In the genomic region with DNA sequence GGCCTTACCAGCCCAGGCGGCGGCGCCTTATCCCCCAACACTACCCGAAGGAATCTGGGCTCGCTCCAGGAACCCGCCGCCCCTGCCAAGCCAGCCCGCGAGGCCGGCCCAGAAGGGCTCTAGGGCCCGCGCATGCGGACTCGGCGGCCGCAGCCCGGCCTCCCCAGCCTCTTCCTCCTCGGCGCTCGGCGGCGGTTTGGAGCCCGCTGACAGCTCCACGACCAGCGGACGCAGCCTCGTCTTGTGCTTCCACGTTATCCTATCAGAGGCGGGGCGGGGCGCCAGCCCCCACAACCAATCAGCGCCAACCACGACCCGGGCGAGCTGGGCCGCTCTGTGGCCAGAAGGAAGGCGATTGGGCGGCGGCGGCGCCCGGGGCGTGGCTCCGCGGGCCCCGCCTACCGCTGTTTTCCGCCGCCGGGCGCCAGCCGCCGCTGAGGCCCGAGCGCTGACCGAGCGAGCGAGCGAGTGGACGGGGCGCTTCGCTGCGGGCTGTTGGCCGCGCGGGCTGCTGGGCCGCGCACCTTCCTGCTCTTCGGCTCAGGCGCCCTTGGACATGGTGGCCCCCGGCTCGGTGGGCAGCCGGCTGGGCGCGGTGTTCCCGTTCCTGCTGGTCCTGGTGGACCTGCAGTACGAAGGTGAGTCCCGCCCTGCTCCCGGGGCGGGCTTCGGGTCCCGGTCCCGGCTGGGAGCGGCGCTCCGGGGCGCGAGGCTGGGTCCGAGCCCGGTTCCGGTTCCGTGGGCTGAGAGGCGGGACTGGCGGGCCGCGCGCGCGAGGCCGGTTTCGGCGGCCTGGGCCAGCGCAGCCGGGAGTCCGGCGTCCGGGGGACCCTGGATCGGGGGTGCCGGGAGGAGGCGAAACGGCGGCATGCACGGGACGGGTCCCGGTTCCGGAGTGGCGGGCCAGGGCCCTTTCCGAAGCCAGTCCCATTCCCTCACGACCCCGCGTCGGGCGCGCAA, we compare ENCODE assay signal across 8 mouse cellular contexts. TPM values are rescaled to one million over a fixed set of nuclear protein-coding genes. Genes with fewer than 3 reads are reported as not detected.
A peak's percentile ranks its signal among the peaks of the same experiment; 100 is the strongest.
DNase-seq lines count a peak whose midpoint lies in the region; ATAC-seq lines count a peak whose summit lies in the region.

A gene (plus strand): TSS at position 444 of the 960 bp plus-strand sequence.

- H3K9me3 ChIP-seq in hindbrain, embryonic 11.5 days (ENCODE audit: control insufficient read depth, low read length): no peaks in the 10 kb centered on the region

- peak within 1 kb of the TSS; percentile 100 for H3K4me3 ChIP-seq in hindbrain, embryonic 11.5 days (ENCODE audit: low read depth, low read length)

- H3K27me3 ChIP-seq in hindbrain, embryonic 11.5 days (ENCODE audit: control insufficient read depth, insufficient read depth, low read length): no peaks in the 10 kb centered on the region

- peak within 1 kb of the TSS; percentile 98 for H3K9ac ChIP-seq in hindbrain, embryonic 11.5 days (ENCODE audit: low read depth, low read length)

- ATAC-seq in hindbrain, embryonic 11.5 days (ENCODE audit: low FRiP score): peak; percentile 100

- peak within 1 kb of the TSS; percentile 79 for H3K27ac ChIP-seq in hindbrain, embryonic 11.5 days (ENCODE audit: low read depth, low read length)

- peak within 1 kb of the TSS; percentile 71 for H3K4me2 ChIP-seq in hindbrain, embryonic 11.5 days (replicated peaks; ENCODE audit: low read depth, low read length)

- under 1% methylated on average over 104 of the region's 124 CpGs for WGBS in hindbrain, embryonic 11.5 days

- no peaks in the 10 kb centered on the region for H3K4me1 ChIP-seq in hindbrain, embryonic 11.5 days (replicated peaks; ENCODE audit: control insufficient read depth, insufficient read depth, low read length)

- peak; percentile 100 for DNase-seq in Muller cell, postnatal 12 days (ENCODE audit: inconsistent ontology term)
- DNase-seq in cerebellum, adult 9-11 months: peak; percentile 100
- DNase-seq in frontal cortex, adult 2 months (ENCODE audit: extremely low spot score in 1 of 2, low spot score in 1 of 2): peak; percentile 99 to 100
- peak; percentile 98 for DNase-seq in hindbrain, embryonic 11.5 days (ENCODE audit: low spot score)
- peak; percentile 99 to 100 for DNase-seq in layer of hippocampus, postnatal 10 days (ENCODE audit: low spot score in 2 of 2)
- peak; percentile 100 for DNase-seq in lung, postnatal 10 days
- peak; percentile 100 for DNase-seq in ovary, postnatal 36 days (ENCODE audit: low spot score)
- DNase-seq in thymus, postnatal 25 days: peak; percentile 99

- no peaks in the 10 kb centered on the region for H3K36me3 ChIP-seq in hindbrain, embryonic 11.5 days (ENCODE audit: control insufficient read depth, insufficient read depth, low read length)

RNA-seq across cellular contexts. Expression of the gene that starts here (rescaled TPM):
- polyA plus RNA-seq in frontal cortex, adult 2 months (2012; rRNA removed): 20.1 and 22.2 TPM in 2 replicates
- polyA plus RNA-seq in hindbrain, embryonic 11.5 days (2014; fragmentation: Nextera tagmentation; extraction: Ambion mirVana): 34.4 and 35.9 TPM in 2 replicates
- total RNA-seq in layer of hippocampus, postnatal 10 days (2021): 10 to 100 TPM; 28.1 to 30.1 TPM

Comparison
In these comparisons a context has a peak if more than half of its experiments do, and no peak if none do; other contexts are left out.
1. Peak in every context shown above with its lines: DNase-seq, ATAC-seq, H3K4me3 ChIP-seq and H3K27ac ChIP-seq.